Mouse (Mus musculus) liver, embryonic 13.5 days (tissue): Measurements from ENCODE around the gene Cdkl3. TPM values are rescaled to one million over a fixed set of nuclear protein-coding genes. Genes with fewer than 3 reads are reported as not detected.

Experiments used
- ATAC-seq: fragments of 200-750 bp; cut with Nextera tagmentation; 2 replicates; pipeline ENCODE4 v1.8.0; 2017; ENCODE audit warnings: low read depth, mild to moderate bottlenecking, moderate number of reproducible peaks, moderate library complexity
- DNase-seq: peaks from one replicate; pipeline ENCODE4 v3.0.0; 2022
- H3K27ac ChIP-seq: fragments of 300-500 bp; sonication (generic); 2 replicates; pipeline ENCODE4 v1.5.1; 2015; ENCODE audit warnings: moderate library complexity, mild to moderate bottlenecking, inconsistent platforms
- H3K27me3 ChIP-seq: fragments of 300-500 bp; sonication (generic); 2 replicates; pipeline ENCODE4 v1.6.1; 2015; ENCODE audit warnings: mild to moderate bottlenecking, inconsistent platforms
- H3K36me3 ChIP-seq: fragments of 300-500 bp; sonication (generic); 2 replicates; pipeline ENCODE4 v1.6.1; 2015; ENCODE audit warnings: mild to moderate bottlenecking, inconsistent platforms
- H3K4me1 ChIP-seq: fragments of 300-500 bp; sonication (generic); replicated peaks from 2 replicates; pipeline ENCODE4 v1.6.1; 2015; ENCODE audit warnings: inconsistent platforms
- H3K4me2 ChIP-seq: fragments of 300-500 bp; sonication (generic); 2 replicates; pipeline ENCODE4 v1.6.1; 2015; ENCODE audit warnings: inconsistent platforms, mild to moderate bottlenecking, moderate library complexity
- H3K4me3 ChIP-seq: fragments of 300-500 bp; sonication (generic); replicated peaks from 2 replicates; pipeline ENCODE4 v1.5.1; 2015; ENCODE audit warnings: mild to moderate bottlenecking, inconsistent platforms
- H3K9ac ChIP-seq: fragments of 300-500 bp; sonication (generic); 2 replicates; pipeline ENCODE4 v1.6.1; 2015; ENCODE audit warnings: mild to moderate bottlenecking, inconsistent platforms
- H3K9me3 ChIP-seq: fragments of 300-500 bp; sonication (generic); replicated peaks from 2 replicates; pipeline ENCODE4 v1.6.1; 2016; ENCODE audit warnings: inconsistent platforms
- WGBS: fragments of 180-500 bp; shearing (Covaris S2); methylation state at CpG from one replicate; pipeline ENCODE4 v1.1.7; 2015; ENCODE audit not compliant: insufficient replicate concordance; 5-methylcytosine and 5-hydroxymethylcytosine counted together
- polyA plus RNA-seq: library from polyadenylated mRNA; unstranded; fragments of >200 nt; fragmentation: Nextera tagmentation; extraction: Ambion mirVana; gene quantifications from 2 replicates; pipeline ENCODE4 v1.2.1, GENCODE M21; 2015

Gene Cdkl3
- polyA plus RNA-seq, 1 experiment from 2014 or later = 1.7 TPM

GRCm38 (mm10) chr11:52018217-52018616 lies 14.2 kb downstream of the Cdkl3 start:
- no peak overlapping the region for H3K27ac ChIP-seq
- H3K36me3 ChIP-seq = no peaks in the 10 kb centered on the region
- H3K27me3 ChIP-seq = no peaks in the 10 kb centered on the region
- no peaks in the 10 kb centered on the region for H3K9me3 ChIP-seq
- no peaks in the 10 kb centered on the region for H3K4me1 ChIP-seq
- no peak overlapping the region for H3K9ac ChIP-seq
- 76% methylated on average over 9 of the region's 9 CpGs for WGBS
- DNase-seq (no peak), ATAC-seq (no peak)
- no peak overlapping the region for H3K4me3 ChIP-seq
- H3K4me2 ChIP-seq = no peak overlapping the region

- Histone ChIP-seq H3K4me1 (no peaks in the 10 kb centered on the region), H3K27me3 (no peaks in the 10 kb centered on the region), H3K4me2 (no peak overlapping the region), H3K27ac (no peak overlapping the region), H3K36me3 (no peaks in the 10 kb centered on the region), H3K4me3 (no peak overlapping the region), H3K9ac (no peak overlapping the region), H3K9me3 (no peaks in the 10 kb centered on the region)
- DNase-seq (no peak), ATAC-seq (no peak)
- 59% methylated on average over 8 of the region's 8 CpGs for WGBS
These were observed 28.3 kb downstream of the Cdkl3 start for GRCm38 (mm10) chr11:52032356-52032755.

GRCm38 (mm10) chr11:52033953-52034352 lies 29.9 kb downstream of the Cdkl3 start:
- Histone ChIP-seq H3K36me3 (no peaks in the 10 kb centered on the region), H3K9ac (no peak overlapping the region), H3K27ac (no peak overlapping the region), H3K27me3 (no peaks in the 10 kb centered on the region), H3K4me2 (no peak overlapping the region), H3K9me3 (no peaks in the 10 kb centered on the region), H3K4me1 (no peaks in the 10 kb centered on the region), H3K4me3 (no peak overlapping the region)
- WGBS = 68% methylated on average over 1 of the region's 1 CpGs
- DNase-seq (no peak), ATAC-seq (no peak)

GRCm38 (mm10) chr11:52035905-52036304 lies 31.9 kb downstream of the Cdkl3 start:
- no peaks in the 10 kb centered on the region for H3K27me3 ChIP-seq
- no peak for DNase-seq
- no peak overlapping the region for H3K9ac ChIP-seq
- no peak for ATAC-seq
- H3K4me1 ChIP-seq = no peaks in the 10 kb centered on the region
- H3K4me2 ChIP-seq = no peak overlapping the region
- no peaks in the 10 kb centered on the region for H3K9me3 ChIP-seq
- H3K27ac ChIP-seq = no peak overlapping the region
- WGBS = 32% methylated on average over 3 of the region's 3 CpGs
- H3K4me3 ChIP-seq = no peak overlapping the region
- H3K36me3 ChIP-seq = no peaks in the 10 kb centered on the region

- Histone ChIP-seq H3K27ac (no peak overlapping the region), H3K4me2 (no peak overlapping the region), H3K4me3 (no peak overlapping the region), H3K27me3 (no peaks in the 10 kb centered on the region), H3K9me3 (no peaks in the 10 kb centered on the region), H3K36me3 (no peaks in the 10 kb centered on the region), H3K4me1 (no peaks in the 10 kb centered on the region), H3K9ac (no peak overlapping the region)
- DNase-seq (no peak), ATAC-seq (no peak)
- 39% methylated on average over 3 of the region's 3 CpGs for WGBS
These were observed 33.6 kb downstream of the Cdkl3 start for GRCm38 (mm10) chr11:52037659-52038058.

- no peak for ATAC-seq
- no peak overlapping the region for H3K4me3 ChIP-seq
- H3K4me2 ChIP-seq = no peak overlapping the region
- H3K27me3 ChIP-seq = no peaks in the 10 kb centered on the region
- H3K27ac ChIP-seq = no peak overlapping the region
- H3K9me3 ChIP-seq = no peaks in the 10 kb centered on the region
- WGBS = 46% methylated on average over 3 of the region's 3 CpGs
- no peak overlapping the region for H3K9ac ChIP-seq
- H3K36me3 ChIP-seq = no peaks in the 10 kb centered on the region
- no peak for DNase-seq
- peaks cover 26% of the 10 kb centered on the region for H3K4me1 ChIP-seq
These were observed 39.2 kb downstream of the Cdkl3 start for GRCm38 (mm10) chr11:52043224-52043623.

- H3K27me3 ChIP-seq = no peaks in the 10 kb centered on the region
- H3K4me3 ChIP-seq = no peak overlapping the region
- H3K4me1 ChIP-seq = peaks cover 26% of the 10 kb centered on the region
- H3K9ac ChIP-seq = no peak overlapping the region
- H3K36me3 ChIP-seq = no peaks in the 10 kb centered on the region
- ATAC-seq (no peak), DNase-seq (no peak)
- H3K4me2 ChIP-seq = no peak overlapping the region
- H3K9me3 ChIP-seq = no peaks in the 10 kb centered on the region
- no peak overlapping the region for H3K27ac ChIP-seq
These were observed 40.1 kb downstream of the Cdkl3 start for GRCm38 (mm10) chr11:52044156-52044555.

GRCm38 (mm10) chr11:52046446-52047165 lies 42.6 kb downstream of the Cdkl3 start:
- Histone ChIP-seq H3K4me2 (no peak overlapping the region), H3K27ac (no peak overlapping the region), H3K9ac (no peak overlapping the region), H3K36me3 (no peaks in the 10 kb centered on the region), H3K4me3 (no peak overlapping the region), H3K27me3 (no peaks in the 10 kb centered on the region), H3K9me3 (no peaks in the 10 kb centered on the region), H3K4me1 (peaks cover 26% of the 10 kb centered on the region)
- ATAC-seq (no peak), DNase-seq (no peak)
- 40% methylated on average over 4 of the region's 4 CpGs for WGBS

- Histone ChIP-seq H3K4me1 (no peaks in the 10 kb centered on the region), H3K4me2 (no peak overlapping the region), H3K4me3 (no peak overlapping the region), H3K9me3 (no peaks in the 10 kb centered on the region), H3K36me3 (no peaks in the 10 kb centered on the region), H3K27me3 (no peaks in the 10 kb centered on the region), H3K9ac (no peak overlapping the region), H3K27ac (no peak overlapping the region)
- no peak for ATAC-seq
- no peak for DNase-seq
- 76% methylated on average over 6 of the region's 6 CpGs for WGBS
These were observed 49.4 kb downstream of the Cdkl3 start for GRCm38 (mm10) chr11:52053371-52053770.

GRCm38 (mm10) chr11:52054728-52055127 lies 50.7 kb downstream of the Cdkl3 start:
- no peak for ATAC-seq
- 66% methylated on average over 3 of the region's 3 CpGs for WGBS
- Histone ChIP-seq H3K36me3 (no peaks in the 10 kb centered on the region), H3K4me2 (no peak overlapping the region), H3K9ac (no peak overlapping the region), H3K27me3 (no peaks in the 10 kb centered on the region), H3K9me3 (no peaks in the 10 kb centered on the region), H3K4me3 (no peak overlapping the region), H3K27ac (no peak overlapping the region), H3K4me1 (no peaks in the 10 kb centered on the region)
- DNase-seq = no peak

GRCm38 (mm10) chr11:52056198-52056597 lies 52.2 kb downstream of the Cdkl3 start:
- ATAC-seq (no peak), DNase-seq (no peak)
- Histone ChIP-seq H3K4me2 (no peak overlapping the region), H3K36me3 (no peaks in the 10 kb centered on the region), H3K4me1 (no peaks in the 10 kb centered on the region), H3K4me3 (no peak overlapping the region), H3K9me3 (no peaks in the 10 kb centered on the region), H3K9ac (no peak overlapping the region), H3K27me3 (no peaks in the 10 kb centered on the region), H3K27ac (no peak overlapping the region)
- WGBS = 56% methylated on average over 5 of the region's 5 CpGs

- Histone ChIP-seq H3K27me3 (no peaks in the 10 kb centered on the region), H3K9me3 (no peaks in the 10 kb centered on the region), H3K36me3 (no peaks in the 10 kb centered on the region), H3K4me1 (0 out of 2 replicates have a peak, but pooled peaks cover 2% of the 10 kb centered on the region), H3K9ac (no peak overlapping the region), H3K4me2 (no peak overlapping the region), H3K4me3 (no peak overlapping the region), H3K27ac (no peak overlapping the region)
- 56% methylated on average over 5 of the region's 5 CpGs for WGBS
- ATAC-seq (no peak), DNase-seq (no peak)
These were observed 55.0 kb downstream of the Cdkl3 start for GRCm38 (mm10) chr11:52059001-52059400.
